Mouse (Mus musculus): ENCODE results near the gene Trpv4.

The Trpv4 gene

DNA sequence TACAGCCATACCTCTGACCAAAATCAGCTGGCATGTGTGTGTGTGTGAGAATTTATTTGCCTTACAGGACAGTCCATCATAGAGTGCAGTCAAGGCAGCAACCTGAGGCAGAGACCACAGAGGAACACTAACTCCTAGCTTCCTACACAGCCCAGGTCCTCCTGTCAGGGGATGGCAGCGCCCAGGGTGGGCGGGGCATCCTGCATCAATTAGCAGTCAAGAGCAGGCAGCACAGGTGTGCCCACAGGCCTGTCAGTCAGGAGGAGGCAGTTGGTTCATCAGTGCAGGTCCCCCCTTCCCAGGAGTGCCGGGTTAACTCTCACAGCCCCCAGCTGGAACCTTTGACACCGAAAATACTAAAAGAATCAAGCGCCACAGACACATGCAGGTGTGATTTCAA lies 10.8 kb upstream of the Trpv4 start:
- DNase-seq (ENCODE audit: extremely low read depth, low read depth, low spot score): no peak

DNA sequence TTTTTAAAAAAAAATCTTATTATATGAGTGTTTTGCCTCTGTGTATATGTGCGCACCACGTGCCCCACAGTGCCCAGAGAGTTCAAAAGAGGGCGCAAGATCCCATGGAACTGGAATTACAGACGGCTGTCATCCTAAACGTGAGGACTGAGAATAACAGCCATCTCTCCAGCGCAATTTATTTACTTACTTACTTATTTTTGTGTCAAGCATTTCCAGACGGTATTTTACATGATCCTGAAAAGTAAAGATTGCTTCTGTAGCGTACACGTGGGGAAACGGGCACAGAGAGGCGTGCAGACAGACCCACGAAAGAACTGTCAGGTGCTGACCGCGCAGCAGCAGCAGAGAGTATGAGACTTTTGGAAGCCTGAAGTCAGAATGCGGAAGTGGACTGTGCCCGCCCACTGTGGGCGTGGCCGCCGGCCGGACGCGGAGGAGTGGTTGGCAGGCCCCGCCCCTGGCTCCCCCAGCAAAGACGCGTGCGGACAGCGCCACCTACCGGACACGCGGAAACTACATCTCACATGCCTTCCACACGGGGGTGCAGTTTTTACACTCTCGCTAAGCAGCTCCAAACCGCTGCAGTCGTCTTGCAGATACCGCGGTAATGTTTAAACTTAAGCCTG lies 9.1 kb upstream of the Trpv4 start:
- DNase-seq (ENCODE audit: extremely low read depth, low read depth, low spot score): no peak

DNA sequence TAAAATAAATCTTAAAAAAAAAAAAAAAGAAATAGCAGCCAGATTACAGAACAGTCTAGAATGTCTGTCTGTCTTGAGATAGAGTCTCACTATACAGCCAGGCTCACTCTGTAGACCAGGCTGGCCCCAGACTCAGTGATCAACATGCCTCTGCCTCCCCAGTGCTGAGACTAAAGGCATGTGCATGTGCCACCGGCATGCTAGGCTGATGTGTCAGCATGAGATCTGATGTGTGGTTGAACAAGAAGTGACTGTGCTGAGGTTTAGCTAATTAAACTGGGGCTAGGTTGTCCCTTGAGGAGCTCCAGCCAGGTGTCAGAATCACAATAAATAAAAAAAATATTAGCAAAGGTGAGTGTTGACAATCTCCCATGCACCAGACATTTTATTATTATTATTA lies 8.4 kb upstream of the Trpv4 start:
- DNase-seq (ENCODE audit: extremely low read depth, low read depth, low spot score): no peak

DNA sequence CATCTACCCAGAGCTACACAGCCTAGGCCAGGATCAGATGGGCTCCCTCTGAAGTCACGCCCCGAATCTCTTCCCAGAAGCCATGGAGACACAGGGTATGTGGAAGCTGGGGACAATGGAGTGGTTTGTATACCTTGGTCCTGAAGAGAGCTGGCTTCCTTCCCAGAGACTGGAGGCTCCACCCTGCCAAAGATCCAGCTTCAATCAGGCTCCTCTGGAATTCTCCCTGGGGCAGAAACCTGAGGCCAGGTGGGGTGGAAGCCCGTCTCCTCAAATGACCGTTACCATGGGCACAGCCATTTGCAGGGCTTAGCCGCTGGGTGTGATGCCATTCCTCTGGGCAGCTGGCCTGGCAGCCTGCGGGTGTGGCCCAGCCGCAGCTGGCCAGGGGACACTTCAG lies 6.5 kb upstream of the Trpv4 start:
- no peak for DNase-seq (ENCODE audit: extremely low read depth, low read depth, low spot score)

DNA sequence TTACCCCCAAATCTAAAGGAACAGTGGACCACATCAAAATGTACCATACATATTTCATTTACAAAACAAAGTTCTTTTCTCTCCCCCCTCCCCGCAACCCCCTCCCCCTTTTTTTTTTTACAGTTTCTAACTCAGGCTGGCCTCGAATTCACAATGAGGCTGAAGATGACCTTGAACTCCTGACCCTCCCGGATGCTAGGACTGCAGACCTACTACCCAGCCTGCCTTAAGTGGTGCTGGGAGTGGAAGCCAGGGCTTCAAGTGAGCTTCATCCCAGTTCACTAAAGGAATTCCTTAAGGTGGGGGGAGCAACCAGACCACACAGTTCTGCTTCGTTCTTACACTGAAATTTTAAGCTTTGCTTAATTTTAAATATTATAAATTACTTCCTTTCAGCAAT lies 5.9 kb upstream of the Trpv4 start:
- DNase-seq (ENCODE audit: extremely low read depth, low read depth, low spot score): no peak

DNA sequence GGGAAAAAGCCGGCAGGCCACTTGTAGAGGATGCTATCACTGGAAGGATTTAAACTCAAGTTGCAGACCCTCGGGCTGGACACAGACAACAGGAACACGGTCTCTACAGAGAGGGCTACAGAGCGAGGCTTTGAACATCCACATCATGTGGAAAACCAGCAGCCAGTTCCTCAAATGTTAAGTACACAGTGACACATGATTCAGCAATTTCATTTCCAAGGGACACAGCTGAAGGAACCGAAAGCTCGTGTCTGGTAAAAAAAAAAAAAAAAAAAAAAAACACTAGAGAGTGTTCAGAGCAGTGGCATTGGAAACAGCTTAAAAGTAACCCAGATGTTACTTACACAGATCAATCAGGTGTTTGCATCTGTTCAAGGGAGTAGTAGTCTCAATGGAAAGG lies 2.8 kb upstream of the Trpv4 start:
- DNase-seq (ENCODE audit: extremely low read depth, low read depth, low spot score): no peak

DNA sequence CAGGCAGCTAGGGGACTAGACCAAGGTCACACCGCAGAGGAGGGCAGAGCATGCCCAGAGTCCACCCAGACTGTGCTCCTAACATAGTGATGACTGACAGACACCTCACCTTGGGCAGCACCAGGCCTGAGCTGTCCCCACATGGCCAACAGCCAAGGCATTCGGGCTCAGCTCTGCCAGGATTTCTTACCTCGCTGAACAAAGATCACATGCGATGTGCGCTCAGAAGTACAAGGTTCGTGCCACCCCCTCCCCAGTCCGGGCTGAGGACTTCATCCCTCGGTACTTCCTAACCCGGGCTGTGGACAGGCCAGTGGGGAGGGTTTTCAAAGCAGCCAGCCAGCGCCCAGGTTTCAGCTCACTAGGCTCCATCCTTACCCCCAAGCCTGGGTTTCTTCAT lies 795 bp downstream of the Trpv4 start:
- no peak for DNase-seq (ENCODE audit: extremely low read depth, low read depth, low spot score)

DNA sequence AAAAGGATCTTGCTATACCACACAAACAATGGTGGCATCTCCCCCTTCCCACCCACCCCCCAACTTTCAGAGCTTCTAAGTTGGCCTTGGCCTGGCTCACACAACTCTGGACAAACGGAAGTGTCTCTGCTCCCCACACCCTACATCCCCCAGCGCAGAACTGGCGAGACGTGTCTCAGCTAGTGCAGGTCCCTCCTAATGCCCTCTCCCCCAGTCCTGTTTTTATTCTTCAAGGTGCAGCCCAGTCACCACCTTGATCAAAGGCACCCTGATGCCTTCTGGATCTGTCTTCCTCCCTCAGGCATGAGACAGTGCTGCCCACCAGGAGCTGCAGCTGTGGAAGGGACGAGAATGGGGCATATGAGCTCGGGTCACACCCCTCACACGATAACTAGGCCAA lies 1.9 kb downstream of the Trpv4 start:
- no peak for DNase-seq (ENCODE audit: extremely low read depth, low read depth, low spot score)

DNA sequence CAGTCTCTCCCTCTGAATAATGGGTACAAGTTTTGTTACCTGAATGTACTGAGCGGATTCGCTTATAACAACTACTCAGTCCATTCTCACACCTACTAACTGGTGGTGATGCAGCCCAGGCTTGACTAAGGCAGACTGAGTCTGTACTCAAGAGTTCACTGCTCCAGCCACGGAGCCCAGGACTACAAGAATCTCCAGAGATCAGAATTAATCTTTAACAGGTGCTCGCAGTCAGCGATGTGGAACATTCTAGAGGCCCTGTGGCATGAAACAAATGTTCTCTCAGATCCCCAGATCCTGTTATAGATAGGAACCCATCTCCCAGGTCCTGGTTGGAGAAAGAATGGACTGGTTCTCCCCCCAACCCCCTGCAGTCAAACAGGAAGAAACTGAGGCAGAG lies 2.5 kb downstream of the Trpv4 start:
- no peak for DNase-seq (ENCODE audit: extremely low read depth, low read depth, low spot score)

DNA sequence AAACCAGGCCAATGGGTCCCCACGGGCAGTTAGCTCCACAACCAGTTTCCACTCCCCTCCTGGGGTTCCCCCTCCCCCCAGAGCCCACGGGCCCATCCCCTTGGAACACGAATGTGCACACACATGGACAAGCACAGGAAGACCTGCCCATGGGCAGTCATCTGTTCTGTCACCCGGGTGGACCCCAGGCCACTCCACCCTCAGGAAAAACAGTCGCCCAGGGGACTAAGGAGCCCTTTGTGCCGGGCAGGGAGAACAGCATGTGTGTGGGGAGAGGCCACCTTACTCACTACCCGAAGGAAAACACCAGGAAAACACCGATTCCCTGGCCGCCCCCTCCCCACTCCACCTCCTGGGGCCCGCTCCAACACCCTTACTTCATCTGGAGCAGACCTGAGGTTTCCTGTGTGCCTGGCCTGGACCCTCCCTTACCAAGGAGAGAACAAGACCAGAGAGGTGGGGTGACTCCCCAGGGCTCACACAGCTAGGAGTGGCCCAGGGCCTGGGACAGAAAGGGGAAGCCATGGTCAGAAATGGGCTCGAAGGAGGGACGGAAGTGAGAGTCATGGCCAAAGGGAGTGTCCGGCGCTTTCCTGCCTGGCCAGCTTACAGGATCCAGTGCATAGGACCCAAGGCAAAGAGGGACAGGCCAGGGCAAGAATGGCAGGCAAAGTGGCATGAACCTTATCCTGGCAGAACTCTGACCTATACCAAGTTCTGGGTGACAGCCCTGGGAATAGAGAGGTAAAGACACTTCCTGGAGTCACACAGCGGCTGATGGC lies 4.4 kb downstream of the Trpv4 start:
- no peak for DNase-seq (ENCODE audit: extremely low read depth, low read depth, low spot score)

DNA sequence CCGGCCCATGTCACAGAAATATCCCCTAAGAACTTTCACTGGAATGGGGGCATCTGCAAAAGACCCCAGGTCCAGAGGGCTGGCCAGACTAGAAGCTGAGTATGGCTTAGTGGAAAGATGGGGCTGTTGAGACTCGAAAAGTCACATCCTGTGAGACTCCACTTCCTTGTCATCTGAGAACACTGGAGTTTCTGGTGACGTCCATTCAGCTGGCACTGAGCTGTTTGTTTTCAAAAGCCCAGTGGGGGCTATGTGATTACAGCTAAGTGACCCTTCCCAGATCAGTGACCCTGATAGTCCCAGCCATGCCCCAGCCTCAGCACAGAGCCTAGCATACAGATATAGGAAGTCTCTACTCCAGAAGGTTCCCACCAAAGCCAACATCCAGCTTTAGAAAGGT lies 6.8 kb downstream of the Trpv4 start:
- DNase-seq (ENCODE audit: extremely low read depth, low read depth, low spot score): no peak

DNA sequence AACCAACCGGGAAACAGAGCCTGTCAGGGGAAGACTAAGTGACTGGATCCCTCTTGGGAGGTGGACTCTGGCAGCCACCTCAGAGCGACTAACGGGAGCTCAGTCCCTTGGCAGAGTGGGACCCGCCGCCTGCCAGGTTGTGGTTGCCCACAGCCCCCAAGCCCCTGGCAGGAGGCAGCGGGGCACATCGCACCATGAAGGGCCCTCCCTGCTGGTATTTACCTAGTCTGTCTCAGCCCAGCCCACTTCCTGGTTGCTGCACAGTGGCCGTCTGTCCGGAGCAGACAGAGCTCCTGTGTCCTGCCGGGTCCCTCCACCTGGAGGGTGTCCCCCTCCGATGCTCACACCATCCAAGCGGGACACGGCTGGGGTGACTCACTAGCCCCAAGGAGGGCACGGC lies 7.2 kb downstream of the Trpv4 start:
- DNase-seq (ENCODE audit: extremely low read depth, low read depth, low spot score): no peak

DNA sequence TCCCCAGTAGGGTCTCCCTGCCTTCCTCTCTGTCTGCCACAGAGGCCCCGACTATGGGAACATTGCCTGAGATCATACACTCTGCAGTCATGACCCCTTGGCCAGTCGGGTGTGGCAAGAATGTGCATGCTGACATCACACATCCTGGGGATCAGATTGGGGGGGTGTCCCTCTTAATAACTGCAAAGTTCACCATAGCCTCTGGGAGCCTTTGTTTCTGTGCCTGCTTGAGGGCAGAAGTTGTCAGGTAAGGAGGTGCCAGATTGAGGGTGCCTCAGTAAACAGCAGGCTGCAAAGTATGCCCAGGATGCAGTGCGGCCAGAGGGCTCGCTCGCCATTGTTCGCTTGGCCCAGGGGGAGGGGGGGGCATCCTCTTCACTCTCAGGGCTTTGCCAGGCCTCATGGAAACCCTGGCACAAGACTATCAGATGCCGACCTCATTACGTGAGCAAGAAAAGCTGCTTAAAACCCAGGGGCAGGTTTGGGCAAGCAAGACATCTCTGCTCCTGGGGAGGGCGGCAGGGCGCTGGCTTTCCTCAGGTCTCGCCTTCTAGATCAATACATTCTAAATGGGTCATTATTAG lies 9.4 kb downstream of the Trpv4 start:
- no peak for DNase-seq (ENCODE audit: extremely low read depth, low read depth, low spot score)

DNA sequence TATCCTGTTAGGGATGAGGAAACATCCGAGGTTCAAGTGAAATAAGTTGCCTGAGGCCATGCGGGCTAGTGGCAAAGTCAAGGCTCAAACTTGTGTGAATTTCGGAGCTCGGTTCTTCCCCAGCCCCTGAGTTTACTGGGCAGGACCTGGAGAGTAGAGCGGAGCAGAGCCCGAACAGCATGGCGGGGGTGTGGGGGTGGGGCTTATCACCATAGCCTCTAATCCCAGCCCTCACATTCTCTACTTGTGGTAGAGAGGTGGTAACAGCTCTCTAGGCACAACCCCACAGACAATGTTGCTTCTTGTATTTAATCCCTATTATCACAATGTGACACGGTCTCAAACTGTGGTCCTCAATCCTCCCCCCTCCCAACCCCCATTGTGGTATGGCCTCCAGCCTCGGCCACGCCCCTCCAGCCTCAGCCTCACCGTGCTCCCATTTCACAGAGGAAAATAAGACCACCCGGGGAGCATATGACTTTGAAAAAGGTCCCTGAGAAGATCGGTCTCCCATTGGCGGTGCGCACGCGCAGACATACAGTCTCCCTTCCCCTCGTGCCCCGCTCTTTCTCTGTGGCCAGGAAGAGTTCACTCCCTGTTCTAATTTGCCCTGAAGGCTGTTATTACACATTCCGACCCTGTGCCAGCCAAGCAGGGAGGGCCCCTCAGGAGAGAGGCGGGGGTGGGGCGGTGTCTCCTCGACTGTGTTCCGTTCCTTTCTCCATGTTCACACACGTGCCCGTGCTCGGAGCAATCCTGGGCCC lies 10.8 kb downstream of the Trpv4 start:
- peak; percentile 81 for DNase-seq (ENCODE audit: extremely low read depth, low read depth, low spot score)

DNA sequence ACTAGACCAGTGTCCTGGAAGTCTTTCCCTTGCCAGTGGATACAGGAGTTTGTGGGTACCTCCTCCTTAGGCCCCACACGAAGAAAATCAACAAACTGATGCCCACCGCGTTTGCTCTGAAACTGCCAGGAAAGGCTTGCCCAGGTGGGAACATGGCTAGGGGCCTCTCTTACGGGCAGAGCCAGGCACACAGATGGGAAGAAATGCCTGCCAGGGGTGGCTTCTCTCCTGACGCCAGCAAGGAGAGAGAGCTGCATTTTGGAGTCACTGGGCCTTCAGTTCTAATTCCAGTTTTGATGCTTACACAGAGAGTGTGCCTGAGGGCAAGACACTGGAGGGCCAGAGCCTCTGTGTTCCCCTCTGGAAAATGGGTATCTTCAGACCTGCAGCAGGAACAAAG lies 12.3 kb downstream of the Trpv4 start:
- DNase-seq (ENCODE audit: extremely low read depth, low read depth, low spot score): no peak

DNA sequence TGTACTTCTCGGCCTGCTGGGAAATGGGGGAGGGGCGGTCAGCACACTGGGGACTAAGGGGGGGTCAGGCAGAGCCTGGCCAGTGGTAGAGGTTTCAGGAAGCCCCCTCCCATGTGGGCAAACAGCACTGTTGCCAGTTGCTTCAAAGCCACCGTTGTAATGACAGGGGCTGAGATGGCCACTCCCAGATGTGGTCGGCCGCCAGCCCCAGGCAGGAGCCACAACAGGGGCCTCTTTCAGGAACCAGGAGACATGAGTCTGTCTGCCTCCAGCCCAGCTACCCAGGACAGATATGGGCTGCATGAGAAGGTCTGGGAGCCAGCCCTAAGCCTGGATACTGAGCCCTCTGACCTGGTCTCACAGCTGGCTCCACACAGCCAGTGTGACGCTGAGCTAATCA lies 13.3 kb downstream of the Trpv4 start:
- DNase-seq (ENCODE audit: extremely low read depth, low read depth, low spot score): no peak

DNA sequence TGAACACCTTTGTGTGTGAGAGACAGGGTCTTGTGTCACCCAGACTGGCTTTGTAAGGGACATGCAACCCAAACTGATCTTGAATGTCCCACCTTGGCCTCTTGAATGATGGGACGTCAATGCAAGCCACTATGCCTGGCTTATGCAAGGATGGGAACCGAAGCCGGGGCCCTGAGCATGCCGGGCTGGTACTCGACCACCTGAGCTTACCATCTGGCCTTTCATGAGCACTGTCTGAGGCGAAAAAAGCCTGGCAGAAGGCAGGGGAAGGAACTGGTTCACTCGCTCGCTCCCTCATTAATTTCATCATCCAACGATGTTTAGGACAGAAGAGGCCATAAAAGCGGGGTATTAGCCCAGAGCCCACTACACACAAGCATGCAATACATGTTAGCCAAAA lies 17.4 kb downstream of the Trpv4 start:
- no peak for DNase-seq (ENCODE audit: extremely low read depth, low read depth, low spot score)

DNA sequence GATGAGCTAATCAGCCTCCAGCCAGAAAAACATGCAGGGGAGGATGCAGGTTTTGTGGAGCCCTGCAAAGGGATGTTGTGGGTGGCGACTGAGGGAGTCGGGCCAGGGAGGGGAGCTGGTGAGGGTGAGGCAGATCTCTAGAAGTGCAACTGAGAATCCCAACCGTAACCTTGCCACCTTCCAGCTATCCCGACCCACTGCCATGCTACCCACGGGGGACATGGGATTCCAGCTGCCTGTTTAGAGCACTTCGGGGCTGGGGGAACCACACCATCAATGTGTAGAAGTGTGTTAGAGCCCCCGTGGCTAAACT lies 18.6 kb downstream of the Trpv4 start:
- no peak for DNase-seq (ENCODE audit: extremely low read depth, low read depth, low spot score)

DNA sequence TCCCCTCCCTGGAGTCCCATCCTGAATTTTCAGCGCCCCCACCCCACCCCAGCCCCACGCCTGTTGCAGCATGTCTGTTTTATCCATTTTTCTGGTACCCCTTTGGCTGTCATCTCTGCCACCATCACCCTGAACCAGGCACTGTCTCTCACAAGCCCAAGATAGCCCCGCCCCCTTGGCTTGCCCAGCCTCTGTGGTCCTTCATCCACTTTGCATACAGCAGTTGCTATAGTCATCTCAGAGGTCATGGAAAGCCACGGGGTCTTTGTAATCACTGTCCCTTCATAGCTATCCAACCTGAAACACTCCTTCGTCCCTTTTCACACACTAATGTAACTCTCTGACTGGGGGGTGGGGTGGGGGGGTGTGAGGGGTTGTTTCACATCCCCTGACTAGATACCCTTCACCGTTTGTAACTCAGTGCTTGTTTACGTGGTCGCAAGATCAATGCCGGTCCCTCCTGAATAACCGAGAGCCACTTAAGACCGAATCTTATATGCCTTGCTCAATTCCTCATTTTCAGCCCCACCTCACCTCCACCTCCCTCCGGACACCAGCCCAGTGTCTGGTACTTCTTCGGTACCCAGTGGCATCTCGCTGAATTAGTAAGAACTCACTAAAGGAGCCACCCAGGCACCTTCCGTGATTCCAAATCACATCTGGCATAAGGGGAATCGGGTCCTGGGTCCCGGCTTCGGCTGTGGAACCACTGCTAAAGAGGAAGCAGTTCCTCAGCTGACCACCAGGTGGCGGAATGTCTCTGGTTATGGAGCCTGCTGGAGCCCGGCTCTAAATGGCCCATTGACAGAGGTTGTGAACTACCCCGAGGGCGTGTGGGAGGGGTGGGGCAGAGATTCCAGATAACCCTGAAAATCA lies 19.2 kb downstream of the Trpv4 start:
- DNase-seq (ENCODE audit: extremely low read depth, low read depth, low spot score): no peak

DNA sequence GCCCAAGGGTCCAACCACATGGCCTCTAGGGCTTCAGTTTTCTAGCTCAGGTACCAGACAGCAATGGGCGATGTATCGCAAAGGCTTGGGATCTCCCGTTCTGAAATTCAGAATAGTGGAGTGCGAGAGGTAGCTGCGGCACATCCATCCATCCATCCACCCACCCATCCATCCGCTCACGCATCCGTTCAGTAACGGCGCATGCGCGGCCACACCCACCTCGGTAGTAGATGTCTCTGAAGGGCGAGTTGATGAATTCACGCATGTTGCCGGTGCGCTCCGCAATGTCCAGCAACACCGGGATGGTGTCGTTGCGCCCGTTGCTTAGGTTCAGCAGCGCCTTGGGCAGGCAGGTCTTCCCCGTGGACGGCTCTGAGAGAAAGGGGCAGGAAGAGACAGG lies 22.1 kb downstream of the Trpv4 start:
- DNase-seq (ENCODE audit: extremely low read depth, low read depth, low spot score): no peak

DNA sequence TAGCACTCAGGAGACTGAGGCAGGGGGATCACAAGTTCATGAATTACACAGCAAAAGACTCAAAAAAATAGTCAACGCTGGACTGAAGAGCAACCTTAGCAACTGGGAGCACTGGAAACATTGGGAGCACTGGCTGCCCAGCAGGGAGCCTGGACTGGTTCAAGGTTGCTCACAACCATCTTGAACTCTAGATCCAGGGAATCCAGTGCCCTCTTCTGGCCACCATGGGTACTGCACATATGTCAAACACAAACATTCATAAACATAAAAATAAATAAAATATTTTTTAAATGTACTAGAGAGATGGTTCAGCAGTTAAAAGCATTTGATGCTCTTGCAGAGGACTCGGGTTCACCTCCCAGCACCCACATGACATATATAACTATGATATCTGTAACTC lies 26.9 kb downstream of the Trpv4 start:
- no peak for DNase-seq (ENCODE audit: extremely low read depth, low read depth, low spot score)

All from fat pad, adult 2 months (tissue).